Mouse (Mus musculus) midbrain, embryonic 16.5 days (tissue): Measurements from ENCODE around the gene Gm13102. TPM values are rescaled to one million over a fixed set of nuclear protein-coding genes. Genes with fewer than 3 reads are reported as not detected.
"Not testable (repeated sequence)": the region's sequence is repeated elsewhere in the genome, so short reads cannot be mapped to it uniquely, and the experiment has no call there.

Experiments
- ATAC-seq: fragments of 200-750 bp; cut with Nextera tagmentation; 2 replicates; pipeline ENCODE4 v1.8.0; 2017; ENCODE audit warnings: moderate TSS enrichment
- H3K27ac ChIP-seq: fragments of 300-500 bp; sonication (generic); 2 replicates; pipeline ENCODE4 v1.5.1; 2014; ENCODE audit warnings: mild to moderate bottlenecking, low read length, mixed read lengths
- H3K27me3 ChIP-seq: fragments of 300-500 bp; sonication (generic); 2 replicates; pipeline ENCODE4 v1.6.1; 2014; ENCODE audit warnings: low read depth, low read length, mixed read lengths; ENCODE audit not compliant: control insufficient read depth, insufficient read depth
- H3K36me3 ChIP-seq: fragments of 300-500 bp; sonication (generic); 2 replicates; pipeline ENCODE4 v1.6.1; 2014; ENCODE audit warnings: mild to moderate bottlenecking, low read length, moderate library complexity, mixed read lengths; ENCODE audit not compliant: control insufficient read depth, insufficient read depth
- H3K4me1 ChIP-seq: fragments of 300-500 bp; sonication (generic); 2 replicates; pipeline ENCODE4 v1.6.1; 2014; ENCODE audit warnings: mild to moderate bottlenecking, low read length, mixed read lengths; ENCODE audit not compliant: control insufficient read depth, insufficient read depth
- H3K4me2 ChIP-seq: fragments of 300-500 bp; sonication (generic); 2 replicates; pipeline ENCODE4 v1.6.1; 2014; ENCODE audit warnings: mild to moderate bottlenecking, low read length, mixed read lengths
- H3K4me3 ChIP-seq: fragments of 300-500 bp; sonication (generic); 2 replicates; pipeline ENCODE4 v1.5.1; 2014; ENCODE audit warnings: low read depth, mild to moderate bottlenecking, low read length, moderate library complexity, mixed read lengths
- H3K9ac ChIP-seq: fragments of 300-500 bp; sonication (generic); 2 replicates; pipeline ENCODE4 v1.6.1; 2014; ENCODE audit warnings: low read depth, low read length, mixed read lengths
- H3K9me3 ChIP-seq: fragments of 300-500 bp; sonication (generic); replicated peaks from 2 replicates; pipeline ENCODE4 v1.6.1; 2014; ENCODE audit warnings: mild to moderate bottlenecking, low read length, mixed read lengths; ENCODE audit not compliant: control insufficient read depth, poor library complexity, severe bottlenecking
- WGBS: fragments of 180-500 bp; shearing (Covaris S2); extraction: QIAGEN DNeasy Blood & Tissue Kit; methylation state at CpG from one replicate; pipeline ENCODE4 v1.1.7; 2014; 5-methylcytosine and 5-hydroxymethylcytosine counted together
- polyA plus RNA-seq: library from polyadenylated mRNA; unstranded; fragments of >200 nt; fragmentation: Nextera tagmentation; extraction: Ambion mirVana; gene quantifications from 2 replicates; pipeline ENCODE4 v1.2.1, GENCODE M21; 2015

The Gm13102 gene
- polyA plus RNA-seq, result not detected in 2 replicates

DNA sequence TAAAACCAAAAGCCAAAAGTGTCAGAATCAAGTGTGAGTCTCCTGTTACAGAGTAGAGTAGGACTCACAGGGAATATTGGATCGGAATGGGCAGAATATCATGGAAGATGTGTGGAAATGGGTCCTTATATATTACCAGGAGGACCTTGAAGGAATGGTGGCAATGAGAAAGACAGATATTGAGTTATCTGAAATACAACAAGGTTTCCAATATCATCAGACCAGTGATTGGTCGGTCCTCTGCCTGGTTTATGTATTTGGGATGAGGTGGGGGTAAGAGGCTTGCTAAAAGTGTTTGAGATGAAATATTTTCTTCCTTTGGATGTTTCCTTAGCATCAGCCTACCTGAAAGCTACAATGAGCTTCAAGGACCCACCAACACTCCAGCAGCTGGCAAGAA, at the start of gene Gm13102:
Gene Gm13102 (plus strand): TSS at position 301 of the 400 bp plus-strand sequence.
- not testable (repeated sequence) for H3K27me3 ChIP-seq, H3K9me3 ChIP-seq, H3K9ac ChIP-seq, H3K27ac ChIP-seq, ATAC-seq, H3K4me3 ChIP-seq, H3K4me1 ChIP-seq, H3K4me2 ChIP-seq, H3K36me3 ChIP-seq
- no CpG with 5 or more reads among the region's 2 CpGs for WGBS

DNA sequence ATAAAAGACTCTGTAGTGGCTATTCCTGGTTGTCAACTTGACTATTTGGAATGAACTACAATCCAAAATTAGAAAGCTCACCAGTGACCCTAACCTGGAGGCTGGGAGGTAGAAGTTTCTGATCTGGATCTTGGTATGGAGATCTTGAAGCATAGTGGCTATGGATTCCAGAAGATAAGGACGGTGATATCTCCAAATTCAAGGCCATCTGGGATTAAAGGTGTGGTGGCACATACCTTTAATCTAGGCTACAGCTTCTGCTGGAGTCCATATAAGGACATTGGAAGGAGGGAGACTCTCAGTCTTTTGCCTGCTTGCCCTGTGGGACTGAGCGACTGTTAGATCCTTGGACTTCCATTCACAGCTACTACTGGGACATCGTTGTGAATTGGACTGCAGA, 47.4 kb upstream of the Gm13102 start, which contains the start of gene Pramel4:
Gene Pramel4 (plus strand): TSS at position 301 of the 400 bp plus-strand sequence.
- H3K27ac ChIP-seq, H3K36me3 ChIP-seq, H3K9ac ChIP-seq, H3K4me2 ChIP-seq, ATAC-seq, H3K4me1 ChIP-seq, H3K9me3 ChIP-seq, H3K4me3 ChIP-seq, H3K27me3 ChIP-seq: not testable (repeated sequence)
- WGBS, result 83% methylated on average over 3 of the region's 3 CpGs

Other genes with a start within 250 kb of the Gm13102 start
- gene Pramef6, start 206.1 kb upstream of the Gm13102 start, polyA plus RNA-seq, result not detected in 2 replicates
- gene Pramef25, start 155.5 kb upstream of the Gm13102 start, polyA plus RNA-seq, result not detected in 2 replicates
- gene Gm13101, start 139.5 kb upstream of the Gm13102 start, polyA plus RNA-seq, result not detected in 2 replicates
- not detected in 2 replicates for gene Pramef17, start 112.1 kb upstream of the Gm13102 start, polyA plus RNA-seq
- not detected in 2 replicates for gene Pramel4, start 47.3 kb upstream of the Gm13102 start, polyA plus RNA-seq
- not detected in 2 replicates for gene Oog3, start 56.2 kb downstream of the Gm13102 start, polyA plus RNA-seq
- gene Oog2, start 84.2 kb downstream of the Gm13102 start, polyA plus RNA-seq, result not detected in 2 replicates
- not detected in 2 replicates for gene C87977, start 106.8 kb downstream of the Gm13102 start, polyA plus RNA-seq
- not detected in 2 replicates for gene Pramel5, start 174.0 kb downstream of the Gm13102 start, polyA plus RNA-seq
- not detected in 2 replicates for gene Gm13128, start 223.8 kb downstream of the Gm13102 start, polyA plus RNA-seq